Mouse (Mus musculus): ENCODE data around the gene Gm266. TPM values are rescaled to one million over a fixed set of nuclear protein-coding genes. Genes with fewer than 3 reads are reported as not detected.
A peak's percentile ranks its signal among the peaks of the same experiment; 100 is the strongest.

Gm266 gene
- not detected in 2 replicates for polyA plus RNA-seq (2012)

DNA sequence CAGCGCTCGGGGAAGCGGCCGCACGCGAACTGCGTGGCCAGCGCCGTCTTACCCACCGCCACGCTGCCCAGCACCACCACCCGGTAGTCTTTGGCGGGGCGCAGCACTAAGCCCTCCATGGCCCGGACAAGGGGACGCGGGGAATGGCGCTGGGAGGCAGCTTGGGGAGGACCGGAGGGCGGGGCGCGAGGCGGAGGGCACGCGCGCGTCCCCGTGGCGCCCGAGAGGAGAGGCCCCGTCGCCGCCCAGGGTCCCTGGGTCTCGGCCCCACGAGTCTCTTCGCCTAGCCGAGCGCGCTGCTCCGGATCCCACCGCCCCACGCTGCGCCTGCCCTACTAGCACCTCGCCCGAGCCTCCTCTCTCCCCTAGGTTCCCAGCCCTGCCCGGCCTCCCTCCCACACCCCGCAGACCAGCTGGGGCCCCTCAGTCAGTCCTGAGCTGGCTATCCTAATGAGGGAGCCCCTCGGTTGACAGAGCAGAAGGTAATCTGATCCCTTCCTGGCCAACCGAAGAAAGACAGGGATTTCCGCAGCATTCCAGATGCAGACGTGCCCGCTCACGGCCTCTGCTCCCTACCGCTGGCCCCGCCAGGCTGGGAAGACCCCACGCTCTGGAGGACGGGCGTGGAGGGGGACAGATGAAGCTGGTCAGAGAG lies at the start of gene Gm266:
TSS of gene Gm266 (minus strand) at position 172 of the 655 bp plus-strand sequence.
- peak within 1 kb of the TSS; percentile 31 for H3K4me3 ChIP-seq (replicated peaks)
- H3K4me1 ChIP-seq (ENCODE audit: control insufficient read depth): no peaks in the 10 kb centered on the region; the same call in 1 of the 2 replicates
- H3K36me3 ChIP-seq (ENCODE audit: control insufficient read depth): no peaks in the 10 kb centered on the region
- peaks cover 93% of the 10 kb centered on the region for H3K27me3 ChIP-seq (ENCODE audit: control insufficient read depth)
- TF ChIP-seq TAL1 (IDR thresholded peaks at IDR 0.05; ENCODE audit: low read length) (no peak), GATA1 (IDR thresholded peaks at IDR 0.05; ENCODE audit: low read length) (no peak)
- H3K9me3 ChIP-seq (ENCODE audit: control insufficient read depth, low read length): peaks cover 14% of the 10 kb centered on the region; the same call in 1 of the 2 replicates

DNA sequence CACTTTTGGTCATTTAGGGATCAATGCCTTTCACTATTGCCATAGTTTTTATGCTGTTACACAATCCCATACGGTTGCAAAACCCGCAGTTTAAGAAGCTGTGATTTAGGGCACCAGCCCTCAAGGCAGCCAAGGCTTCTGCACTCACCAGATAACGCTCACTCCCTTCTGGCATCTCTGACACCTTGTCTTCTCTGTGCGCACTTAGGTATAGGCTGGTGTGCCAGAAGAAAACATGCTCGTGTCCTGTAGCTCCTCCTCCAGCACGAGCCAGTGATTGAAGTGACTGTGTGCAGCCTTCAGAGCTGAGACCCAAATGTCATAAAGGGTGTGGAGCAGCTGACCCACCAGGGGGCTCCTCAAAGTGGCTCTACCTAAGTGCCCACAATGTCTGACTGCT lies 49.7 kb upstream of the Gm266 start:
- Histone ChIP-seq H3K9me3 (ENCODE audit: control insufficient read depth, low read length) (peaks cover 2% of the 10 kb centered on the region; the same call in 1 of the 2 replicates), H3K27me3 (ENCODE audit: control insufficient read depth) (peaks cover 47% of the 10 kb centered on the region), H3K4me3 (replicated peaks) (peak overlapping the region; percentile 21), H3K4me1 (ENCODE audit: control insufficient read depth) (peaks cover 47% of the 10 kb centered on the region), H3K36me3 (ENCODE audit: control insufficient read depth) (peaks cover 17% of the 10 kb centered on the region)
- peak; percentile 96 for TF ChIP-seq TAL1 (IDR thresholded peaks at IDR 0.05; ENCODE audit: low read length)
- TF ChIP-seq GATA1 (IDR thresholded peaks at IDR 0.05; ENCODE audit: low read length): peak; percentile 86

DNA sequence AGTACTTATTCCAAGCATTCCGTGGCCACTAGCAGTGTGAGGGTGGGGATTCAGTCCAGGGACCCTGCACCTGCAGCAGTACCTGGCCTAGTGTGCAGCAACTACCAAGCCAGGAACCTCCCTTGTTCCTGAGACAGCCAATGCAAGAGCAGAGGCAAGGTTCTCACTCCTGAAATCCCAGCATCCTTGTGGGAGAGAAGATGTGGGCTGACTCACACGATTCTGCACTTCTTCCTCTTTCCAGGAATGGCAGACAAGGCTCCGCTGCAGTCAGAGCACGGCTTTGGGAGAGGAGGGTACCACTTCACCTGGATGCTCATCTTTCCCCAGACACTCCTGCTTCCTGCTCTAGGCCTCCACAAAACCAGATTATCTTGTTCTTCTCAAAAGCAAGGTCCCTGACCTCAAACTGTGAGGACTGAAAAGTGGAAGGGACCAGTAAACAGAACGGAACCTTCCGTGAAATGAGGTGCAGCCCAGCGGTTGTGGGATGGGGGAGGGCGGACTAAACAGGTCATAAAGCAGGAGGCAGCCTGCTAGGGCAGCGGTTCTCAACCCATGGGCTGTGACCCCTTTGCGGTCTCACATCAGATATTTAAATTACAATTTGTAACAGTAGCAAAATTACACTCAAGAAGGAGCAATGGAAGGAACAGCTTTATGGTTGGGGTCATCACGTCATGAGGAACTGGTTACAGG lies 47.6 kb upstream of the Gm266 start:
- no peaks in the 10 kb centered on the region for H3K36me3 ChIP-seq (ENCODE audit: control insufficient read depth)
- TF ChIP-seq TAL1 (IDR thresholded peaks at IDR 0.05; ENCODE audit: low read length) (no peak), GATA1 (IDR thresholded peaks at IDR 0.05; ENCODE audit: low read length) (no peak)
- H3K27me3 ChIP-seq (ENCODE audit: control insufficient read depth): peaks cover 62% of the 10 kb centered on the region
- H3K9me3 ChIP-seq (ENCODE audit: control insufficient read depth, low read length): peaks cover 1% of the 10 kb centered on the region; the same call in 1 of the 2 replicates
- H3K4me1 ChIP-seq (ENCODE audit: control insufficient read depth): peaks cover 38% of the 10 kb centered on the region
- no peak overlapping the region for H3K4me3 ChIP-seq (replicated peaks)

DNA sequence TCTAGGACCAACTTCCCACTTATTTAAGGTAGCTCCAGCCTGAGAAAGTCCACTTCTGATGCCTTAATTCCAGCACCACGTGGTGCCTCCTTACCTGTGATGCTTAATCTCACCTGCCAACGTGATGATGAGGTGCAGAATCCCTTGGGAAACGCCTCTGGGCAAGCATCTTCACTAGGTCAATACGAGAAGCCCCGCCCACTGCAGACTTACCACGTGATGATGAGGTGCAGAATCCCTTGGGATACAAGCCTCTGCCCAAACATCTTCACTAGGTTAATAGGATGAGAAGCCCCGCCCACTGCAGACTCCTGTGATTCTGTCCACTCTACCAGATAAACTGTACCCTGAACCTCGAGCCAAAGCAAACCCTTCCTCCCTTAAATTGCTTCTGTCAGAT lies 43.6 kb upstream of the Gm266 start:
- TF ChIP-seq GATA1 (IDR thresholded peaks at IDR 0.05; ENCODE audit: low read length) (no peak), TAL1 (IDR thresholded peaks at IDR 0.05; ENCODE audit: low read length) (no peak)
- Histone ChIP-seq H3K36me3 (ENCODE audit: control insufficient read depth) (no peaks in the 10 kb centered on the region), H3K27me3 (ENCODE audit: control insufficient read depth) (peaks cover 87% of the 10 kb centered on the region), H3K4me1 (ENCODE audit: control insufficient read depth) (peaks cover 24% of the 10 kb centered on the region), H3K9me3 (ENCODE audit: control insufficient read depth, low read length) (peaks cover 2% of the 10 kb centered on the region; the same call in 1 of the 2 replicates), H3K4me3 (replicated peaks) (no peak overlapping the region)

DNA sequence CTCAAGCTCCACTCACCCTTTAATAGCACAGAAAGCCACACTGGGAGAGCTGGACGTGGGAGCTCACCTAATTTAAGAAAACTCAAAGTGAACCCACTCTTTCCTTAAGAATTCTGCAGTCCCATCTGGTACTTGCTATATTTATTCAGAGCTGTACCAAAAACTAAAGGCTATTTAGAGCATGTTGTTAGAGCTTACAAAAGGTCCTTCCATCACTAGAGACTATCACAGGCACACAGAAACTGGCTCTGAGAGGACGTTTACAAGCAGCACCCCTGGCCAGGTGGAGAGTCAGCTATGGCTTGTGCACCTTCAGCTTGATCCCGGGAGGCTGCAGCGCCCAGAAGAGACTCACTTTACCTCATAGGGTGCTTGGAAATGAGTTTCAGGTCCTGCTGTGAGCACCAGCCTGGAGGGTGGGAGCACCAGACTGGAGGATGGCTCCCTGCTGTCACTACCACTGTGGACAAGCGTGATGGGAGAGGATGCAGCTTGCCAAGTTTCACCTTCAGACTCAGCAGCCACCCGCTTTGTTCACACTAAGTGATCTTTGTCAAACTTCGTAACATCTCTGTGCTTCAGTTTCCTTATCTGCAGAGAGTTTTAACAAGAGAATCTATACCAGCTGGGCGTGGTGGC lies 42.1 kb upstream of the Gm266 start:
- TF ChIP-seq GATA1 (IDR thresholded peaks at IDR 0.05; ENCODE audit: low read length) (no peak), TAL1 (IDR thresholded peaks at IDR 0.05; ENCODE audit: low read length) (no peak)
- peaks cover 88% of the 10 kb centered on the region for H3K27me3 ChIP-seq (ENCODE audit: control insufficient read depth)
- H3K4me1 ChIP-seq (ENCODE audit: control insufficient read depth): peaks cover 30% of the 10 kb centered on the region
- no peaks in the 10 kb centered on the region for H3K36me3 ChIP-seq (ENCODE audit: control insufficient read depth)
- peaks cover 2% of the 10 kb centered on the region; the same call in 1 of the 2 replicates for H3K9me3 ChIP-seq (ENCODE audit: control insufficient read depth, low read length)
- H3K4me3 ChIP-seq (replicated peaks): no peak overlapping the region

DNA sequence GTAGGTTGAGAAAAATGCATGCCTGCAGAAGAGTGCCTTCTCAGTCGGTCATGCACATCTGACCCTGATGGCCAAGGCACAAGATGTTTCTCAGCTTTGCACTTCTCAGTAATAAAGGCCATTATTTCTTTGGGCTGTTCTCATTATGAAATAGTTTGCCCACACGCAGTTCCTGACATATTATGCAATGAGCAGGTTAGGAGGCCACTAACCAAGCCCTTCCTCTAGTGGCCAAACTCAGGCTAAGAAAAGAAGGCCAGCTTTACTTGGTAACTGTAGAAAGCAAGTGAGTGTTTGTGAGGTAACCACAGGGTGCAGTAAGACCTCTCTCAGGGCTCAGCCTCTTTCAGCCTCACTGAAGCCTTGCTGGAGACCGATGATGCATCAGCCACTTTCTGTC lies 39.3 kb upstream of the Gm266 start:
- TF ChIP-seq GATA1 (IDR thresholded peaks at IDR 0.05; ENCODE audit: low read length) (no peak), TAL1 (IDR thresholded peaks at IDR 0.05; ENCODE audit: low read length) (no peak)
- peaks cover 79% of the 10 kb centered on the region for H3K27me3 ChIP-seq (ENCODE audit: control insufficient read depth)
- peaks cover 1% of the 10 kb centered on the region for H3K36me3 ChIP-seq (ENCODE audit: control insufficient read depth)
- H3K4me3 ChIP-seq (replicated peaks): no peak overlapping the region
- peaks cover 3% of the 10 kb centered on the region; the same call in 1 of the 2 replicates for H3K9me3 ChIP-seq (ENCODE audit: control insufficient read depth, low read length)
- H3K4me1 ChIP-seq (ENCODE audit: control insufficient read depth): peaks cover 44% of the 10 kb centered on the region

DNA sequence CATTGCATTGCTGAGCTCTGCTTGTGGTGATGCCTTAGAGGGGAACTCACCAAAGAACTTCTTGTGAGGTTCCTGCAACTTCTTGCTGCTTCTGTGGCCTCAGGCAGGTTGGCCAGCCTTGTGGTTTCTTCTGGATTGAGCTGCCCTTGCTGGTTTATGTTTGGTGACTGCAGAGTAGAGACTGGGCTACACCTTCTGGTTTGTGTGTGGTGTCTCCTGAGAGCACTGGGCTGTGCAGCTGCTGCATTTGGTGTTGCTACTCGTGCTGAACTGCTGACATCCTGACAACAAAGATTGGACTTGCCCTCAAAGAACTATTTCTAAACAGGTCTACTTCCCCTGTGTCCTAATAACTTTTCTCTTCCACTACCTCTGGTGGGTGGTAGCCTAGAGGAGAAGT lies 38.8 kb upstream of the Gm266 start:
- H3K4me1 ChIP-seq (ENCODE audit: control insufficient read depth): peaks cover 49% of the 10 kb centered on the region
- peaks cover 77% of the 10 kb centered on the region for H3K27me3 ChIP-seq (ENCODE audit: control insufficient read depth)
- TF ChIP-seq GATA1 (IDR thresholded peaks at IDR 0.05; ENCODE audit: low read length): no peak
- no peak for TF ChIP-seq TAL1 (IDR thresholded peaks at IDR 0.05; ENCODE audit: low read length)
- peaks cover 3% of the 10 kb centered on the region; the same call in 1 of the 2 replicates for H3K9me3 ChIP-seq (ENCODE audit: control insufficient read depth, low read length)
- H3K4me3 ChIP-seq (replicated peaks): no peak overlapping the region
- H3K36me3 ChIP-seq (ENCODE audit: control insufficient read depth): peaks cover 4% of the 10 kb centered on the region

DNA sequence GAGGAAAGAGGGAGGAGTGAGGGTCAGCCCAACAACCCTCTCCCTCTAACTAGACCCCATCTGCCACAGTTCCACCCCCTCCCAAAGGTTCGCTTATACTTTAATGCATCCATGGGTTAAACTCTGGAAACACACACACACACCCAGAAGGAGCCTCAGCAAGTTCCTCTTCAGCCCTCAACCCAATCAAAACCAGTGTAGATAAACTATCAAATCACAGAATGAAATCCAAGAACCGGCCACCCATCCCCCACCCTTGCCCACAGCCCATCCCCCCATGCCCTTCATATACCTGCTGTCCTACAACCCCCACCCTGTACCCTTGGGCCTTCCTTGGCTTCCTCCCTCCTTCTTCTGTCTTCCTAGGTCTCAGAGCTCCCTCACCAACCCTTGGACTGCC lies 35.4 kb upstream of the Gm266 start:
- Histone ChIP-seq H3K9me3 (ENCODE audit: control insufficient read depth, low read length) (peaks cover 3% of the 10 kb centered on the region; the same call in 1 of the 2 replicates), H3K27me3 (ENCODE audit: control insufficient read depth) (peaks cover 46% of the 10 kb centered on the region), H3K4me1 (ENCODE audit: control insufficient read depth) (peaks cover 75% of the 10 kb centered on the region), H3K36me3 (ENCODE audit: control insufficient read depth) (peaks cover 15% of the 10 kb centered on the region), H3K4me3 (replicated peaks) (no peak overlapping the region)
- no peak for TF ChIP-seq TAL1 (IDR thresholded peaks at IDR 0.05; ENCODE audit: low read length)
- no peak for TF ChIP-seq GATA1 (IDR thresholded peaks at IDR 0.05; ENCODE audit: low read length)

DNA sequence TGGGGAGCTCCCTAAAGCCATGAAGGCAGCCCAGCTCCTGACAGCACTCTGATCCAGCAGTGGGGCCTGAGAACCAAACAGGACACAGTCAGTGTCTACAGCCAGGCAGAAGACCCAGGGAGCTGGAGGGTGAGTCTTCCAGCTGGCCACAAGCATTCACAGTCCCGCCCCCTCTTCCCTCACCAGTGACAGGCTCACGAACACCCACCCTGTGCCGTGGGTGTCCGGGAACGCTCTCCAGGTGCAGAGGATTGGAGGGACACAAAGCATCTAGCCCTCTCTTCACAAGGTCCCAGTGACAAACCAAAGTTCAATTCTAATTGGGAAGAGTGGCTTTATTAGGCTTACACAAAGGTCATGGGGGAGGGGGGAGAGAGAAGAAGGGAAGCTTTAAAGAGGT lies 34.2 kb upstream of the Gm266 start:
- peaks cover 21% of the 10 kb centered on the region for H3K36me3 ChIP-seq (ENCODE audit: control insufficient read depth)
- peaks cover 36% of the 10 kb centered on the region for H3K27me3 ChIP-seq (ENCODE audit: control insufficient read depth)
- H3K4me1 ChIP-seq (ENCODE audit: control insufficient read depth): peaks cover 79% of the 10 kb centered on the region
- H3K4me3 ChIP-seq (replicated peaks): no peak overlapping the region
- H3K9me3 ChIP-seq (ENCODE audit: control insufficient read depth, low read length): peaks cover 9% of the 10 kb centered on the region
- no peak for TF ChIP-seq GATA1 (IDR thresholded peaks at IDR 0.05; ENCODE audit: low read length)

All from erythroblast, embryonic 14.5 days (primary cell).